Mouse (Mus musculus) G1E-ER4 (cell line): Measurements from ENCODE around the gene Fam166b. TPM values are rescaled to one million over a fixed set of nuclear protein-coding genes. Genes with fewer than 3 reads are reported as not detected.

Source experiments
- GATA1 ChIP-seq: IDR thresholded peaks from one replicate; pipeline ENCODE4 v1.8.0; 2012; ENCODE audit warnings: low read length, inconsistent platforms
- polyA plus RNA-seq: library from polyadenylated mRNA; stranded (reverse); fragments of >175 nt; gene quantifications from 2 replicates; pipeline ENCODE4 v1.2.3, GENCODE M21; 2012

Gene Fam166b
- polyA plus RNA-seq, 1 experiment, result not detected

- TF ChIP-seq GATA1, result no peak
Measured at GRCm38 (mm10) chr4:43419801-43420281, 9.1 kb downstream of the Fam166b start.

GRCm38 (mm10) chr4:43418973-43419656, 9.8 kb downstream of the Fam166b start:
- TF ChIP-seq GATA1, result no peak

- no peak for TF ChIP-seq GATA1
Measured at GRCm38 (mm10) chr4:43418450-43418849, 10.5 kb downstream of the Fam166b start.

GRCm38 (mm10) chr4:43417269-43418062, 11.5 kb downstream of the Fam166b start:
- TF ChIP-seq GATA1, result peak; percentile 61

GRCm38 (mm10) chr4:43416071-43416490, 12.9 kb downstream of the Fam166b start:
- TF ChIP-seq GATA1, result no peak

- TF ChIP-seq GATA1, result no peak
Measured at GRCm38 (mm10) chr4:43415221-43416070, 13.5 kb downstream of the Fam166b start.

GRCm38 (mm10) chr4:43414761-43415160, 14.2 kb downstream of the Fam166b start:
- no peak for TF ChIP-seq GATA1

- TF ChIP-seq GATA1, result no peak
Measured at GRCm38 (mm10) chr4:43407071-43407920, 21.6 kb downstream of the Fam166b start.

GRCm38 (mm10) chr4:43406162-43406971, 22.6 kb downstream of the Fam166b start:
- TF ChIP-seq GATA1, result no peak

GRCm38 (mm10) chr4:43404697-43405096, 24.2 kb downstream of the Fam166b start:
- no peak for TF ChIP-seq GATA1

- no peak for TF ChIP-seq GATA1
Measured at GRCm38 (mm10) chr4:43402212-43402611, 26.7 kb downstream of the Fam166b start.

GRCm38 (mm10) chr4:43401486-43401885, 27.4 kb downstream of the Fam166b start:
- TF ChIP-seq GATA1, result no peak

- TF ChIP-seq GATA1, result no peak
Measured at GRCm38 (mm10) chr4:43400976-43401375, 28.0 kb downstream of the Fam166b start.
